Mouse (Mus musculus): Measurements from ENCODE around the gene Cbfa2t2. TPM values are rescaled to one million over a fixed set of nuclear protein-coding genes. Genes with fewer than 3 reads are reported as not detected.
A peak's percentile ranks its signal among the peaks of the same experiment; 100 is the strongest.

The Cbfa2t2 gene
- polyA plus RNA-seq, 1 experiment from 2014 or later: 30.8 TPM

GRCm38 (mm10) chr2:154551476-154551875, 115.2 kb downstream of the Cbfa2t2 start, which contains the start of gene Actl10:
Gene Actl10 (plus strand): TSS chr2:154551776.
- Histone ChIP-seq H3K4me2 (ENCODE audit: low read length) (peak within 1 kb of the TSS; percentile 69), H3K27me3 (ENCODE audit: control insufficient read depth, insufficient read depth, low read length) (peaks cover 25% of the 10 kb centered on the region), H3K27ac (replicated peaks in 1 of 2; ENCODE audit: control insufficient read depth in 1 of 2, insufficient read depth in 1 of 2, low read depth in 2 of 2, low read length in 2 of 2) (0 out of 4 replicates have a peak within 1 kb of the TSS, but pooled peaks of 1 of the 2 experiments have one; percentile 19), H3K9ac (ENCODE audit: low read length) (peak within 1 kb of the TSS; percentile 59), H3K4me3 (ENCODE audit: control insufficient read depth in 1 of 2, insufficient read depth in 1 of 2, low read depth in 1 of 2, low read length in 2 of 2) (peak within 1 kb of the TSS; percentile 14 to 31), H3K36me3 (ENCODE audit: control insufficient read depth, insufficient read depth, low read length) (no peaks in the 10 kb centered on the region), H3K9me3 (ENCODE audit: control insufficient read depth, low read length) (no peaks in the 10 kb centered on the region), H3K4me1 (ENCODE audit: control insufficient read depth in 2 of 2, insufficient read depth in 2 of 2, low read length in 2 of 2) (peaks cover 15 to 29% of the 10 kb centered on the region in 2 experiments)
- ATAC-seq (ENCODE audit: insufficient number of reproducible peaks, insufficient read depth, low FRiP score, low read depth): no peak
- WGBS: 78% methylated on average over 4 of the region's 4 CpGs

- no peak; the same call in 1 of the 2 replicates for ATAC-seq (ENCODE audit: insufficient number of reproducible peaks, insufficient read depth, low FRiP score, low read depth)
- Histone ChIP-seq H3K4me3 (ENCODE audit: control insufficient read depth in 1 of 2, insufficient read depth in 1 of 2, low read depth in 1 of 2, low read length in 2 of 2) (peak overlapping the region; percentile 14 to 31), H3K4me1 (ENCODE audit: control insufficient read depth in 2 of 2, insufficient read depth in 2 of 2, low read length in 2 of 2) (peaks cover 15 to 29% of the 10 kb centered on the region in 2 experiments), H3K4me2 (ENCODE audit: low read length) (peak overlapping the region; percentile 69), H3K9ac (ENCODE audit: low read length) (peak overlapping the region; percentile 59), H3K27me3 (ENCODE audit: control insufficient read depth, insufficient read depth, low read length) (peaks cover 25% of the 10 kb centered on the region), H3K9me3 (ENCODE audit: control insufficient read depth, low read length) (no peaks in the 10 kb centered on the region), H3K36me3 (ENCODE audit: control insufficient read depth, insufficient read depth, low read length) (no peaks in the 10 kb centered on the region), H3K27ac (replicated peaks in 1 of 2; ENCODE audit: control insufficient read depth in 1 of 2, insufficient read depth in 1 of 2, low read depth in 2 of 2, low read length in 2 of 2) (0 out of 4 replicates have a peak overlapping the region, but pooled peaks of 1 of the 2 experiments have one; percentile 19)
- 26% methylated on average over 21 of the region's 21 CpGs for WGBS
Observed at GRCm38 (mm10) chr2:154551927-154552326, 115.6 kb downstream of the Cbfa2t2 start.

GRCm38 (mm10) chr2:154552424-154552907, 116.2 kb downstream of the Cbfa2t2 start:
- peak; percentile 36 for ATAC-seq (ENCODE audit: insufficient number of reproducible peaks, insufficient read depth, low FRiP score, low read depth)
- peak overlapping the region; percentile 14 to 31 for H3K4me3 ChIP-seq (ENCODE audit: control insufficient read depth in 1 of 2, insufficient read depth in 1 of 2, low read depth in 1 of 2, low read length in 2 of 2)
- peaks cover 17 to 32% of the 10 kb centered on the region in 2 experiments for H3K4me1 ChIP-seq (ENCODE audit: control insufficient read depth in 2 of 2, insufficient read depth in 2 of 2, low read length in 2 of 2)
- peaks cover 25% of the 10 kb centered on the region for H3K27me3 ChIP-seq (ENCODE audit: control insufficient read depth, insufficient read depth, low read length)
- peak overlapping the region; percentile 59 for H3K9ac ChIP-seq (ENCODE audit: low read length)
- 0 out of 4 replicates have a peak overlapping the region, but pooled peaks of 1 of the 2 experiments have one; percentile 19 for H3K27ac ChIP-seq (replicated peaks in 1 of 2; ENCODE audit: control insufficient read depth in 1 of 2, insufficient read depth in 1 of 2, low read depth in 2 of 2, low read length in 2 of 2)
- H3K9me3 ChIP-seq (ENCODE audit: control insufficient read depth, low read length): no peaks in the 10 kb centered on the region
- WGBS: 18% methylated on average over 27 of the region's 27 CpGs
- no peaks in the 10 kb centered on the region for H3K36me3 ChIP-seq (ENCODE audit: control insufficient read depth, insufficient read depth, low read length)
- H3K4me2 ChIP-seq (ENCODE audit: low read length): peak overlapping the region; percentile 69

GRCm38 (mm10) chr2:154555235-154555634, 119.0 kb downstream of the Cbfa2t2 start:
- Histone ChIP-seq H3K9me3 (ENCODE audit: control insufficient read depth, low read length) (no peaks in the 10 kb centered on the region), H3K27me3 (ENCODE audit: control insufficient read depth, insufficient read depth, low read length) (peaks cover 24% of the 10 kb centered on the region), H3K4me2 (ENCODE audit: low read length) (no peak overlapping the region), H3K4me3 (ENCODE audit: control insufficient read depth in 1 of 2, insufficient read depth in 1 of 2, low read depth in 1 of 2, low read length in 2 of 2) (no peak overlapping the region), H3K9ac (ENCODE audit: low read length) (no peak overlapping the region), H3K27ac (replicated peaks in 1 of 2; ENCODE audit: control insufficient read depth in 1 of 2, insufficient read depth in 1 of 2, low read depth in 2 of 2, low read length in 2 of 2) (no peak overlapping the region), H3K4me1 (ENCODE audit: control insufficient read depth in 2 of 2, insufficient read depth in 2 of 2, low read length in 2 of 2) (peaks cover 17 to 29% of the 10 kb centered on the region in 2 experiments; a peak in 3 of 4 replicates), H3K36me3 (ENCODE audit: control insufficient read depth, insufficient read depth, low read length) (peaks cover 3% of the 10 kb centered on the region; the same call in 1 of the 2 replicates)
- no peak for ATAC-seq (ENCODE audit: insufficient number of reproducible peaks, insufficient read depth, low FRiP score, low read depth)
- WGBS: 86% methylated on average over 6 of the region's 6 CpGs

GRCm38 (mm10) chr2:154557184-154557832, 121.0 kb downstream of the Cbfa2t2 start:
- WGBS: 52% methylated on average over 5 of the region's 5 CpGs
- Histone ChIP-seq H3K4me3 (ENCODE audit: control insufficient read depth in 1 of 2, insufficient read depth in 1 of 2, low read depth in 1 of 2, low read length in 2 of 2) (no peak overlapping the region), H3K27ac (replicated peaks in 1 of 2; ENCODE audit: control insufficient read depth in 1 of 2, insufficient read depth in 1 of 2, low read depth in 2 of 2, low read length in 2 of 2) (no peak overlapping the region), H3K9ac (ENCODE audit: low read length) (no peak overlapping the region), H3K9me3 (ENCODE audit: control insufficient read depth, low read length) (no peaks in the 10 kb centered on the region), H3K27me3 (ENCODE audit: control insufficient read depth, insufficient read depth, low read length) (peaks cover 10% of the 10 kb centered on the region; the same call in 1 of the 2 replicates), H3K4me1 (ENCODE audit: control insufficient read depth in 2 of 2, insufficient read depth in 2 of 2, low read length in 2 of 2) (peaks cover 12 to 21% of the 10 kb centered on the region in 2 experiments; a peak in 3 of 4 replicates), H3K36me3 (ENCODE audit: control insufficient read depth, insufficient read depth, low read length) (peaks cover 21% of the 10 kb centered on the region), H3K4me2 (ENCODE audit: low read length) (no peak overlapping the region)
- ATAC-seq (ENCODE audit: insufficient number of reproducible peaks, insufficient read depth, low FRiP score, low read depth): no peak

- Histone ChIP-seq H3K27ac (replicated peaks in 1 of 2; ENCODE audit: control insufficient read depth in 1 of 2, insufficient read depth in 1 of 2, low read depth in 2 of 2, low read length in 2 of 2) (no peak within 1 kb of the TSS), H3K27me3 (ENCODE audit: control insufficient read depth, insufficient read depth, low read length) (peaks cover 5% of the 10 kb centered on the region; the same call in 1 of the 2 replicates), H3K4me1 (ENCODE audit: control insufficient read depth in 2 of 2, insufficient read depth in 2 of 2, low read length in 2 of 2) (peaks cover 8 to 17% of the 10 kb centered on the region in 2 experiments; a peak in 3 of 4 replicates), H3K9ac (ENCODE audit: low read length) (peak within 1 kb of the TSS; percentile 53; the same call in 1 of the 2 replicates), H3K4me2 (ENCODE audit: low read length) (peak within 1 kb of the TSS; percentile 71), H3K4me3 (ENCODE audit: control insufficient read depth in 1 of 2, insufficient read depth in 1 of 2, low read depth in 1 of 2, low read length in 2 of 2) (peak within 1 kb of the TSS; percentile 31 to 33), H3K9me3 (ENCODE audit: control insufficient read depth, low read length) (no peaks in the 10 kb centered on the region), H3K36me3 (ENCODE audit: control insufficient read depth, insufficient read depth, low read length) (peaks cover 31% of the 10 kb centered on the region)
- no peak for ATAC-seq (ENCODE audit: insufficient number of reproducible peaks, insufficient read depth, low FRiP score, low read depth)
- 4% methylated on average over 34 of the region's 34 CpGs for WGBS
Observed at GRCm38 (mm10) chr2:154558264-154559039, 122.2 kb downstream of the Cbfa2t2 start, which contains the start of gene Necab3. Gene Necab3 (minus strand): TSS chr2:154558890.

- peaks cover 39% of the 10 kb centered on the region for H3K36me3 ChIP-seq (ENCODE audit: control insufficient read depth, insufficient read depth, low read length)
- H3K4me2 ChIP-seq (ENCODE audit: low read length): no peak overlapping the region
- H3K27ac ChIP-seq (replicated peaks in 1 of 2; ENCODE audit: control insufficient read depth in 1 of 2, insufficient read depth in 1 of 2, low read depth in 2 of 2, low read length in 2 of 2): no peak overlapping the region
- H3K27me3 ChIP-seq (ENCODE audit: control insufficient read depth, insufficient read depth, low read length): no peaks in the 10 kb centered on the region
- no peak overlapping the region for H3K4me3 ChIP-seq (ENCODE audit: control insufficient read depth in 1 of 2, insufficient read depth in 1 of 2, low read depth in 1 of 2, low read length in 2 of 2)
- no peaks in the 10 kb centered on the region for H3K9me3 ChIP-seq (ENCODE audit: control insufficient read depth, low read length)
- peaks cover 13 to 27% of the 10 kb centered on the region in 2 experiments; a peak in 3 of 4 replicates for H3K4me1 ChIP-seq (ENCODE audit: control insufficient read depth in 2 of 2, insufficient read depth in 2 of 2, low read length in 2 of 2)
- ATAC-seq (ENCODE audit: insufficient number of reproducible peaks, insufficient read depth, low FRiP score, low read depth): no peak
- 88% methylated on average over 22 of the region's 22 CpGs for WGBS
- no peak overlapping the region for H3K9ac ChIP-seq (ENCODE audit: low read length)
Observed at GRCm38 (mm10) chr2:154563612-154564170, 127.4 kb downstream of the Cbfa2t2 start.
